In the genomic region with DNA sequence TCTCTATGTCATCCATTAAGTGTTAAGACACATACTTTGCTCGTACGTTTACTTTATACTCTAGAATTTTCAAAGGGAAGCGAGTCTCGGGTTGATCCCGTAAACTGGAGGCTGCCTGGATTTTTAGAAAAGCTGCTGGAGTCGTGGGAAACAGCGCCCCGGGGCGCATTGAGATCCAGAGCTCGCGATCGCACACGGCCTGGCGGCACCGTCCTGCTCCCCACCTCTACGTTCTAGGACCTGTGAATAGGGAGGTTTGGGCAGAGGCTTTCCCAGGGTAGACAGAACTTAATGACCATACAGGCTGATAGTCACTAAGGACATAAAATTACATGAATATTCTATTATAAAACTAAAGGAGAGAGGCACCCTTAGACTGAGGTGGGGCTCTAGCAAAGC, we compare ENCODE assay signal across 8 mouse cellular contexts. TPM values are rescaled to one million over a fixed set of nuclear protein-coding genes. Genes with fewer than 3 reads are reported as not detected.
DNase-seq lines count a peak whose midpoint lies in the region; ATAC-seq and TF ChIP-seq lines count a peak whose summit lies in the region.

No protein-coding gene starts in this region.

- H3K27me3 ChIP-seq in embryonic facial prominence, embryonic 11.5 days (ENCODE audit: control insufficient read depth, insufficient read depth, low read length): no peaks in the 10 kb centered on the region
- H3K27me3 ChIP-seq in intestine, embryonic 15.5 days (replicated peaks): no peaks in the 10 kb centered on the region
- no peaks in the 10 kb centered on the region for H3K27me3 ChIP-seq in neural tube, embryonic 13.5 days

- H3K4me2 ChIP-seq in embryonic facial prominence, embryonic 11.5 days (ENCODE audit: low read depth, low read length): peak overlapping the region; percentile 38
- H3K4me2 ChIP-seq in intestine, embryonic 15.5 days (replicated peaks): peak overlapping the region; percentile 93
- H3K4me2 ChIP-seq in neural tube, embryonic 13.5 days: peak overlapping the region; percentile 100

- under 1% methylated on average over 16 of the region's 16 CpGs for WGBS in embryonic facial prominence, embryonic 11.5 days
- under 1% methylated on average over 16 of the region's 16 CpGs for WGBS in intestine, embryonic 15.5 days
- 2% methylated on average over 16 of the region's 16 CpGs for WGBS in neural tube, embryonic 13.5 days

- 0 out of 2 replicates have a peak, but pooled peaks have one; percentile 10 for ATAC-seq in embryonic facial prominence, embryonic 11.5 days (replicated peaks; ENCODE audit: insufficient number of reproducible peaks, low FRiP score, low TSS enrichment, low read depth)
- ATAC-seq in intestine, embryonic 15.5 days: peak; percentile 13
- peak; percentile 40; the same call in 1 of the 2 replicates for ATAC-seq in neural tube, embryonic 13.5 days (ENCODE audit: low read depth)

- no peak for TF ChIP-seq CTCF in left cerebral cortex, adult 2 months (IDR thresholded peaks at IDR 0.05)

- DNase-seq in left cerebral cortex, adult 2 months (ENCODE audit: extremely low spot score in 1 of 2, low spot score in 2 of 2): no peak
- DNase-seq in left cerebral cortex, adult 8-10 months (ENCODE audit: low spot score in 2 of 2): no peak
- DNase-seq in embryonic facial prominence, embryonic 11.5 days (ENCODE audit: low spot score): peak; percentile 76
- no peak for DNase-seq in gastrocnemius, postnatal 4 days (ENCODE audit: low spot score in 2 of 2)
- no peak for DNase-seq in adrenal gland, adult 8-10 months
- no peak for DNase-seq in thymus, postnatal 14 days

- intact Hi-C loops in left cerebral cortex, adult 2 months (cut with DNase I): loop anchor here (1.0 to 2.0 kb wide), 3 partner anchors 8 to 42 kb away; no protein-coding TSS in a partner anchor

- peak overlapping the region; percentile 37 for H3K4me3 ChIP-seq in left cerebral cortex, adult 2 months
- H3K4me3 ChIP-seq in embryonic facial prominence, embryonic 11.5 days (ENCODE audit: low read depth, low read length): peak overlapping the region; percentile 96
- H3K4me3 ChIP-seq in intestine, embryonic 15.5 days (replicated peaks): peak overlapping the region; percentile 52
- peak overlapping the region; percentile 82 for H3K4me3 ChIP-seq in neural tube, embryonic 13.5 days

- peak overlapping the region; percentile 100 for H3K27ac ChIP-seq in left cerebral cortex, adult 2 months
- peak overlapping the region; percentile 98 for H3K27ac ChIP-seq in embryonic facial prominence, embryonic 11.5 days (replicated peaks; ENCODE audit: low read depth, low read length)
- peak overlapping the region; percentile 100 for H3K27ac ChIP-seq in intestine, embryonic 15.5 days
- H3K27ac ChIP-seq in neural tube, embryonic 13.5 days (replicated peaks): peak overlapping the region; percentile 100

- no peaks in the 10 kb centered on the region for H3K36me3 ChIP-seq in embryonic facial prominence, embryonic 11.5 days (replicated peaks; ENCODE audit: control insufficient read depth, insufficient read depth, low read depth, low read length)
- H3K36me3 ChIP-seq in intestine, embryonic 15.5 days: no peaks in the 10 kb centered on the region
- H3K36me3 ChIP-seq in neural tube, embryonic 13.5 days: peaks cover under 1% of the 10 kb centered on the region; the same call in 1 of the 2 replicates

- no peaks in the 10 kb centered on the region for H3K9me3 ChIP-seq in embryonic facial prominence, embryonic 11.5 days (replicated peaks; ENCODE audit: control insufficient read depth, low read length)
- no peaks in the 10 kb centered on the region for H3K9me3 ChIP-seq in intestine, embryonic 15.5 days
- H3K9me3 ChIP-seq in neural tube, embryonic 13.5 days: no peaks in the 10 kb centered on the region

- peak overlapping the region; percentile 93 for H3K9ac ChIP-seq in embryonic facial prominence, embryonic 11.5 days (replicated peaks; ENCODE audit: low read length)
- peak overlapping the region; percentile 63 for H3K9ac ChIP-seq in intestine, embryonic 15.5 days
- H3K9ac ChIP-seq in neural tube, embryonic 13.5 days: peak overlapping the region; percentile 79

- H3K4me1 ChIP-seq in embryonic facial prominence, embryonic 11.5 days (ENCODE audit: control insufficient read depth, insufficient read depth, low read length): peaks cover 7% of the 10 kb centered on the region
- H3K4me1 ChIP-seq in intestine, embryonic 15.5 days (replicated peaks): peaks cover 45% of the 10 kb centered on the region
- peaks cover 44% of the 10 kb centered on the region for H3K4me1 ChIP-seq in neural tube, embryonic 13.5 days (replicated peaks)

RNA-seq across cellular contexts. Expression of a gene that starts 32.7 kb away (rescaled TPM):
- total RNA-seq in left cerebral cortex, adult 2 months (2021): 10 to 100 TPM; 92.0 to 98.0 TPM
- 100 to 1,000 TPM in 1 of 4 experiments, 10 to 100 TPM in 3; 88.9 to 100 (median 94.9) TPM for total RNA-seq in left cerebral cortex, adult 8-10 months (2022)
- polyA plus RNA-seq in embryonic facial prominence, embryonic 11.5 days (2014; fragmentation: Nextera tagmentation; extraction: Ambion mirVana): 53.9 and 55.0 TPM in 2 replicates
- polyA plus RNA-seq in intestine, embryonic 15.5 days (2015; fragmentation: Nextera tagmentation; extraction: Ambion mirVana): 60.6 and 60.9 TPM in 2 replicates
- 66.7 and 69.8 TPM in 2 replicates for polyA plus RNA-seq in neural tube, embryonic 13.5 days (2015; fragmentation: Nextera tagmentation; extraction: Ambion mirVana)
- total RNA-seq in gastrocnemius, postnatal 4 days (2021): 10 to 100 TPM; 71.7 to 75.6 TPM
- total RNA-seq in adrenal gland, adult 8-10 months (2022): 100 to 1,000 TPM; 112 to 147 (median 124) TPM

Comparison
In these comparisons a context has a peak if more than half of its experiments do, and no peak if none do; other contexts are left out.
1. H3K4me3 ChIP-seq: peak in every context shown above with its lines; median percentile 96 in embryonic facial prominence, embryonic 11.5 days; 82 in neural tube, embryonic 13.5 days; 52 in intestine, embryonic 15.5 days; 37 in left cerebral cortex, adult 2 months.
2. H3K4me2 ChIP-seq: peak in every context shown above with its lines; median percentile 100 in neural tube, embryonic 13.5 days; 93 in intestine, embryonic 15.5 days; 38 in embryonic facial prominence, embryonic 11.5 days.